In genomic region chr6:88194053-88194977, GRCm38 (mm10) we compare ENCODE assay signal across 7 mouse cellular contexts. TPM values are rescaled to one million over a fixed set of nuclear protein-coding genes. Genes with fewer than 3 reads are reported as not detected.
A peak's percentile ranks its signal among the peaks of the same experiment; 100 is the strongest.
DNase-seq lines count a peak whose midpoint lies in the region; ATAC-seq lines count a peak whose summit lies in the region.

No protein-coding gene starts in this region.

- H3K4me3 ChIP-seq in forebrain, embryonic 14.5 days (ENCODE audit: low read depth, low read length) = peak overlapping the region; percentile 26
- H3K4me3 ChIP-seq in limb, embryonic 10.5 days = peak overlapping the region; percentile 45

- peaks cover 98% of the 10 kb centered on the region for H3K27me3 ChIP-seq in forebrain, embryonic 14.5 days (replicated peaks; ENCODE audit: control insufficient read depth, insufficient read depth, low read length)
- H3K27me3 ChIP-seq in limb, embryonic 10.5 days (ENCODE audit: low read depth, poor library complexity, severe bottlenecking) = peaks cover 100% of the 10 kb centered on the region

- ATAC-seq in forebrain, embryonic 14.5 days = no peak
- no peak for ATAC-seq in CD4-positive, CD25-positive, alpha-beta regulatory T cell, adult 4 months

- H3K36me3 ChIP-seq in forebrain, embryonic 14.5 days (ENCODE audit: control insufficient read depth, insufficient read depth, low read length) = no peaks in the 10 kb centered on the region
- no peaks in the 10 kb centered on the region for H3K36me3 ChIP-seq in limb, embryonic 10.5 days

- peaks cover 15% of the 10 kb centered on the region for H3K4me1 ChIP-seq in forebrain, embryonic 14.5 days (ENCODE audit: control insufficient read depth, insufficient read depth, low read length)
- H3K4me1 ChIP-seq in limb, embryonic 10.5 days = peaks cover 68% of the 10 kb centered on the region

- no peak overlapping the region for H3K9ac ChIP-seq in forebrain, embryonic 14.5 days (ENCODE audit: low read length)

- peak overlapping the region; percentile 46 for H3K4me2 ChIP-seq in forebrain, embryonic 14.5 days (ENCODE audit: low read length)

- DNase-seq in thymus, postnatal 4 days = peak; percentile 60
- no peak for DNase-seq in thymus, postnatal 0 days (ENCODE audit: low spot score)
- DNase-seq in forebrain, embryonic 14.5 days (ENCODE audit: low spot score) = no peak
- peak; percentile 73 for DNase-seq in limb, embryonic 10.5 days (ENCODE audit: low spot score)
- peak; percentile 54 for DNase-seq in retina, embryonic 14.5 days (ENCODE audit: low spot score)
- no peak for DNase-seq in frontal cortex, adult 2 months (ENCODE audit: extremely low spot score in 1 of 2, low spot score in 1 of 2)

- H3K9me3 ChIP-seq in forebrain, embryonic 14.5 days (replicated peaks; ENCODE audit: control insufficient read depth, low read length) = no peaks in the 10 kb centered on the region
- H3K9me3 ChIP-seq in limb, embryonic 10.5 days (replicated peaks) = no peaks in the 10 kb centered on the region

- H3K27ac ChIP-seq in forebrain, embryonic 14.5 days (ENCODE audit: low read depth, low read length) = no peak overlapping the region
- H3K27ac ChIP-seq in limb, embryonic 10.5 days = peak overlapping the region; percentile 20

- WGBS in forebrain, embryonic 14.5 days = under 1% methylated on average over 58 of the region's 58 CpGs
- 1% methylated on average over 58 of the region's 58 CpGs for WGBS in limb, embryonic 10.5 days

RNA-seq across cellular contexts. Expression of gene Gata2, which starts 0.6 kb away (rescaled TPM):
- 1.6 and 1.8 TPM in 2 replicates for polyA plus RNA-seq in thymus, postnatal 0 days (2015; fragmentation: Nextera tagmentation; extraction: Ambion mirVana)
- polyA plus RNA-seq in forebrain, embryonic 14.5 days (2014; fragmentation: Nextera tagmentation; extraction: Ambion mirVana) = 1.5 and 1.6 TPM in 2 replicates
- 6.8 and 9.0 TPM in 2 replicates for polyA plus RNA-seq in limb, embryonic 10.5 days (2016; fragmentation: Nextera tagmentation; extraction: Ambion mirVana)
- polyA plus RNA-seq in CD4-positive, CD25-positive, alpha-beta regulatory T cell, adult 4 months (2017; shearing (Covaris generic)) = under 1 TPM in 1 of 2 experiments, not detected in 1; 0.09 TPM
- polyA plus RNA-seq in frontal cortex, adult 2 months (2012; rRNA removed) = 5.7 and 7.4 TPM in 2 replicates

RNA-seq across cellular contexts. Expression of gene Dnajb8, which starts 27.8 kb away (rescaled TPM):
- not detected in 2 replicates for polyA plus RNA-seq in thymus, postnatal 0 days (2015; fragmentation: Nextera tagmentation; extraction: Ambion mirVana)
- polyA plus RNA-seq in forebrain, embryonic 14.5 days (2014; fragmentation: Nextera tagmentation; extraction: Ambion mirVana) = not detected in 2 replicates
- polyA plus RNA-seq in limb, embryonic 10.5 days (2016; fragmentation: Nextera tagmentation; extraction: Ambion mirVana) = not detected in 2 replicates
- polyA plus RNA-seq in CD4-positive, CD25-positive, alpha-beta regulatory T cell, adult 4 months (2017; shearing (Covaris generic)) = not detected
- polyA plus RNA-seq in frontal cortex, adult 2 months (2012; rRNA removed) = not detected in 2 replicates

Comparison
In these comparisons a context has a peak if more than half of its experiments do, and no peak if none do; other contexts are left out.
1. DNase-seq: peak in thymus, postnatal 4 days (single experiment), limb, embryonic 10.5 days (single experiment) and retina, embryonic 14.5 days (single experiment); none in thymus, postnatal 0 days (single experiment), forebrain, embryonic 14.5 days (single experiment) and frontal cortex, adult 2 months (0 of 2).